Mouse (Mus musculus): ENCODE data around the gene Olfr418. TPM values are rescaled to one million over a fixed set of nuclear protein-coding genes. Genes with fewer than 3 reads are reported as not detected.
"Not testable (repeated sequence)": the region's sequence is repeated elsewhere in the genome, so short reads cannot be mapped to it uniquely, and the experiment has no call there.

Gene Olfr418
- not detected in 2 replicates for total RNA-seq (2021)
- long read RNA-seq, experiment 1: 0 reads
- long read RNA-seq, experiment 2: 0 reads

DNA sequence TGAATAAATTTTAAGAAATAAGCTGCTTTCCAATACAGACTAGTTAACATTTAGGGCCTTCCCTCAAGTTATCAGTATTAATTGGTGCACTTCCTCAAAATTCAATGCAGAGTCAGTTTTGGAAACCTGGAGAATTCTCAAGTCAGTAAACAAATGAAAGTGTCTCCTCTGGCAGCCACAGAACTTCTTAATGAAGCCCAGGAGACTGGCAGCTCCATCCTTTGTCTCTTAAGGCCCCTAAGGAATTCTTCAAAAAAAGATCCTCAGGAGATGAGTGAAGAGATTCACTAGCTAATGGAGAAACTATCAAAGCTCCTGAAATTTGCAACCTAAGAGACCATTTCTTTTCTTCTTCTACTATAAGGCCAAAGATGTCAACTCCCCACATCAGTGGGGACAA is at the start of gene Olfr418:
Gene Olfr418, plus strand, starts transcription at position 301 of the 400 bp plus-strand sequence.
- no peak for DNase-seq

DNA sequence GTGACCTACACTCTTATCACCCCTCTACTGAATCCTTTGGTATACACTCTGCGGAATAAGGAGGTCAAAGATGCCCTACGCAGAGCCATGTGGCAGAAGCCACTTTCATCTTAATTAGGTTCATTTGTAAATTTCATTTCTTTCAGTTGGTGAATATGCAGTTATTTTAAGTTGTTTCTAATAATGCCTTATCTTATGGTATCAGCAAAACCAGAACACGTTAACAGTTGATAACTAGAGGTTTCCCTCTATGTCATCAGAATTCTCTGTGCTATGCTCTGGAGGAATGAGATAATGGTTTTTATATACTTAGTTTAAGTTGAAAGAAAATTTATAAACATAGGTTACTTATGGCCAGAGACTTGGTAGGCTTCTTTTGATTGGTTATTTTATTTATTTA is 49.3 kb upstream of the Olfr418 start:
- DNase-seq: no peak

DNA sequence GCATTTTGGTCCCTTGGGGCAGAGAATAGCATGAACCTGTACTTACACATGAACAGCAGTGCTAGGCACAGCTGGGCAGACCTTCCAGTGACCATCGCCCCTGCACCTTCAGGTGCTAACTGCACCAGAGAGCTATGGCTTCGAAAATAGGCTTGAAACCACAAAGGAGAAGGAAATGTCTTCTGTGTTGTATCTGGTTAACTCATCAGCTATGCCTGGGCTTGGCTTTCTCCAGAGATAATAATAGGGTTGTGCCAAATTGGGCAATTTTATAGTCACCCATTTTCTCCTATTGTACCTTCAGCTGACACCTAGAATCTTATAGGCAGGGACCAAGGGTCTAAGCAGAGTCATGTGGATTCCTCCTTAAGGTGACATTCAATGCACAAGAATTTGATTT is 38.7 kb upstream of the Olfr418 start, which contains the start of gene Fcer1a:
Gene Fcer1a, minus strand, starts transcription at position 134 of the 400 bp plus-strand sequence.
- DNase-seq: no peak

DNA sequence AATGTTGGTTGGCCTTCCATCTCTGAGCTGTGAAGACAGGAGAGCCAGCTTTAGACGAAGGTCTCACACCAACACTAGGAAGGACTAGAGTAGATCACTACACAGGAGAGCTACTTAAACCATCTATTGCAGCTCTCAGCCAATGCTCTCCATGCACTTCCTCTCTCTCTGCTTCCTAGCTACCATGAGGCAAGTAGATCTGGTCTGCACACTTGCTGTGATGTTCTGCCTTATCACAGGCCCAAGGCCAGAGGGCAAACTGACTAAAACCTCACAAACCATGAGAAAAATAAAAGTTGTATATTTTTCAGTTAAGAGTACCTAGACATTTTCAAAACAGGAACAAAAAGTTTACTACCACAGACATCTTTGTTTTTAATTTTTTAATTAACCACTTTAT is 28.8 kb upstream of the Olfr418 start:
- DNase-seq: not testable (repeated sequence)

DNA sequence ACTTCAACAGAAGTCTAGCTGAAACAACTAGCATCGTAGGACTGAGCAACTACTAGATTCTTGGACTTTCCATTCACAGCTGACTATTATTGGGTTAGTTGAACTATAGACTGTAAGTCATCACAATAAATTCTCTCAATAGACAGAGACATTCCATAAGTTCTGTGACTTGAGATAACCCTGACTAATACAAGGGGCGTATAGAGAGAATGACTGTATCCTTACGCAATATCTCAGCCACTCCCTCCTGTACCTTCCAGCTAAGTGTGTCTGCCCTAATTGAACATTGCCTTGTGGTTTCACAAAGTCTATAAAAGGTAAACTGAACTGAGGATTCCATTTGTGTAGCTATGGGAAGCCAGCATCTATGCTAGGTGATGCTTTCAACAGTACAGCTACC is 15.9 kb upstream of the Olfr418 start:
- DNase-seq: no peak

DNA sequence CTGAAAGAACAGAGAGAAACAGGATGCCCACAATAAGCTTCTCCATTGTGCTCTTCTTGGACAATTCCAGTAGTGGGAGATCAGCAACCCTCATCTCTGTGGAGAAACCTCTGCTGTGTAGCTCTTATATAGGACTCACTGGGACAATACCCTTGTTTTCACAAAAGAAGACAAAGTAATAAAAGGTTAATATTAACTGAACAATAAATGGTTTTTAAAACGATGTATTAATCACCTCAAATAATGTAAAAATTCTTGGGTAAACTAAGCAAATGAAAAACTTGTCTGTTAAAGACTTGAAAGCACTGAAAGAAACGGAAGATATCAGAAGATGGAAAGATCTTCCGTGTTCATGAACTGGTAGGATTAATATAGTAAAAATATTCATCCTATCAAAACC is 11.9 kb downstream of the Olfr418 start, which contains the start of gene Mptx2:
Gene Mptx2, minus strand, starts transcription at position 101 of the 400 bp plus-strand sequence.
- no peak for DNase-seq

DNA sequence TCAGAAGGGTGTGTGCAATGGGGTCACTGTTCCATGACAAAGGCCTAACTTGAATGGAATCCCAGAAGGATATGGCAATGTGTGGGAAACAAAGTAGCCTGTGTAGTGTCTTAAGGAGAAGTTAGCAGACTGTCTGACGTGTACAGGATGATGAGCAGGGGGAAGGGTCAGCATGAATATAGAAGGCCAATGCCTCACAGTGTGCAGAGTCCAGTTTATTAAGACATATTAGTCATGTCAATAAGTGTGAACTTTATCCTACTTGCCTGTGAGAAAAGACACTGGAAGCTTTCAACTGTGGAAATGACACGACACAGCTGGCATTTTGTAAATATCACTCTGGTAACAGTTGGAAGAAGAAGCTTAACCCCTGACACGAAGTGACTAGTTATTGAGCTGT is 37.0 kb downstream of the Olfr418 start:
- DNase-seq: not testable (repeated sequence)

DNA sequence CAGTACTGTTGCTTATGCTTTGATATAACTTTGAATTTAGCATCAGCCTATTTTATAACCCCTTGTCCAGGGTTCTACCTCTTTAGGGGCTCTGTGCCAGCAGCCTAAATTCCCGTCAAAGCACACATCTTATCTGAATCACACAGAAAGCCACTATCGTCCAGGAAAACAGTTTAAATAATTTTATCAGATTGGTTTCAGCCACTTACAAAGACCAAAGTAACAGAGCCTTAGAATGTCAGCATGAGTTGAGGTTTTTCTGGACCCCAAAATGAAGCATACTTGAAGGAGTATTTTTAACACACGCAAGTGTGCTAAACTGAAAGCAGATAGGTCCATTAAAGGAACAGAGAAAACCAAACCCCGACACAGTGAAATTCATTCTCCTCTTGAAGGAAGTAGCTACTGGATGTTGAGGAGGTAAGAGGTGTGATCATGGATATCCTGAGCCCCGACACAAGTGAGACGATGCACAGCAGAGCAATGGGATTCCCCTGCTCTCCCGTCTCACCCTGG is 47.8 kb downstream of the Olfr418 start:
- not testable (repeated sequence) for DNase-seq

DNA sequence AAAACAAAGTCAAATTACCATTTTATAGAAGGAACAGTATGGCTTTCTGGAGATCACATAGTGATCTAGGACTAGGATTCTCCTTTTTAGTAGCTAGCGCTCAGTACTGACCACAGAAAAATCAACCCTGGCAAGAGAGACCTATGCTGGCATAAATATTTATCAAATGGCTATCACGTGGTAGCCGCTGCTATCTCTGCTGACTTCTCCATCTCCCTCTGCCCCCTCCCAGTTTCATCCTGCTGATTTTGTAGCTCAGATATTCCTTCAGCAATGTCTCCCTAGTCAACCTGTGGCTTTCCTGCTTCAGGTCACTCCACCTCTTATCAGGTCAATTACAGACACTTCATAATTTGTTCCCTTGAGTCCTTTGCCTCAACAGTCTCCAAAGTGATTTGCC is 49.9 kb downstream of the Olfr418 start:
- DNase-seq: no peak

DNA sequence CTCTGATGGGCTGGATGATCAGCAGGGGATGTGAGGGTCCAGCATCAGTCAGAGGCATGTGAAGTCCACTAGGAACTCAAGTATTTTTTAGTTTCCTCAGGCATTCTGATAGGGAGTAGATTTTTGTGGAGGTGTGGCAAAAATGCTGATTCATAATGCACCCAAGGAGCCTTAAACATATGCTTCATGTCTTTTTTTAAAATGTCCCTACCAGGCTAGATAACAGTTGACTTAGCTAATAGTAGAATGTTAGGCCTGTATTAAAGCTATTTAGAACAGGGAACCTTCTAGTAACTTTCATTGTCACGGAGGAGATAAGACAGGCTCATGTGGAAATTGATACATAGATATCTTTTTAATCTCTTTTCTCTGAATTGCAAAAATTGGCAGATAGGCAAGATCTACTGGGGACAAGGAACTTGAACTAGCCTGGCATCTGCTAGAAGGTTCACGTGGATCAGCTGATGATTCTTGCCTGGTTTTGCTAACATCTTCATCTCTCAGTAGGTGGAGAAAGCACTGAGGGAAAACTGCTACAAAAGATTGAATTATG is 52.2 kb downstream of the Olfr418 start:
- no peak for DNase-seq

DNA sequence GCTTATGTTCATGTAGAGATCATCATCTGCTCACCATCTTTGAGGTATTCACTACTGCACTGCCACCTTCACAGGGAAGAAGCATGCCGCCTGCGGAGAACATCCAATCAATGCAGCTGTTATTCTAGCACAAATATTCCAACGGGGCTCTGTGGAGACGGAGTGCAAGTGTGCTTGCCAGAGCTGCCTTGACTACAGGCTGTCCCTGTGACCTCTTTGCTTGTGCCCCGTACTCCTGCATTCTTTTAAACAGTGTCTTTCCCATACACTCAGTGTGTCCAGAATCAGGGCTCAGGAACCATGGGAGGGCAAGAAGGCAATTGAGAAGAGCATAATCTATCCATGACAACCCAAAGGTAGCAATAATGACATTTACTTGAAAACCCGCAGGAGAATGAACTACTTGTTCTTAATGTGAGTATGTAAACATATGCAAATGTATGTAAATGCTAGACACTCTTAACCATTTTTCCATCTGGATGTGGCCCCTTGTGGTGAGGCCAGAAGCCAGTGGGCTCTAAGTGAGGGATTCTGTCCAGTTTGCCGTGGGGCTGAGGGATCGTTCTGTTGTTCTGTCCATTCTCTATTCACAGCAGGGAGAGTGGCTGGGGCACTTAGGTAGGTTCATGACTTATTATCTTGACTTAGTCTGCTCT is 55.9 kb downstream of the Olfr418 start:
- DNase-seq: no peak

DNA sequence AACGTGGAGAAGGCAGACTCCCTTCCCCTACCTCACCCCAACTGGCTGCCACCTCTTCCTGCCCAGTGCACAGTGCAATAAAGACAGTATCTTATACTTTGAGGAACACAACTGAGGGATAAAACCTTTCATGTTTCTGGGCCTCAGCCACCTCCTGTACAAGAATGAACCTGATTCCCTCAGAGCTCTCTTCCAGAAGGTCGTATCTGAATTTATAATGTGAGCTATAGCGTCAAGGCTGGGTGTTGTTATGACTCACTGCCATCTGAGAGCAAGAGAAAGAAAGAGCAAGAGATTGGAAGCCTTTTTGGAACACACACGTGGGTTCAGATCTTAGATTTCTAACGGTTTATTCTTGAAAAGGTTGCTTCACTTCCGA is 56.4 kb downstream of the Olfr418 start:
- no peak for DNase-seq

Other genes starting within 250 kb of the Olfr418 start
- not detected in 2 replicates for gene Olfr1408, start 128.6 kb upstream of the Olfr418 start, total RNA-seq (2021)
- gene Olfr1406, start 75.4 kb upstream of the Olfr418 start, total RNA-seq (2021): not detected in 2 replicates
- gene Olfr218, start 68.2 kb upstream of the Olfr418 start, total RNA-seq (2021): not detected in 2 replicates
- gene Olfr1404, start 53.6 kb upstream of the Olfr418 start, total RNA-seq (2021): not detected in 2 replicates
- gene Fcer1a, start 38.8 kb upstream of the Olfr418 start, total RNA-seq (2021): not detected in 2 replicates
- gene Mptx2, start 11.8 kb downstream of the Olfr418 start, total RNA-seq (2021): not detected in 2 replicates
- gene Ackr1, start 67.7 kb downstream of the Olfr418 start, total RNA-seq (2021): 2.8 and 6.0 TPM in 2 replicates
- gene Aim2, start 84.9 kb downstream of the Olfr418 start, total RNA-seq (2021): 0.37 and 3.0 TPM in 2 replicates
- gene Cadm3, start 101.7 kb downstream of the Olfr418 start, total RNA-seq (2021): 9.7 and 11.2 TPM in 2 replicates
- gene Ifi206, start 225.0 kb downstream of the Olfr418 start, total RNA-seq (2021): 0.19 and 2.7 TPM in 2 replicates

Measured in adrenal gland, postnatal 14 days (tissue).